Mouse (Mus musculus) T-cell, adult 66 days (primary cell): ENCODE data around the gene Tbc1d16. TPM values are rescaled to one million over a fixed set of nuclear protein-coding genes. Genes with fewer than 3 reads are reported as not detected.

ENCODE experiments used
- total RNA-seq, 2 experiments: library from RNA; stranded (reverse); gene quantifications; 3 replicates in 1 of 2; 4 replicates in 1 of 2; pipeline ENCODE4 v1.2.4; 2023

Gene Tbc1d16
- 1 to 10 TPM; 3.5 to 3.8 TPM for total RNA-seq

DNA sequence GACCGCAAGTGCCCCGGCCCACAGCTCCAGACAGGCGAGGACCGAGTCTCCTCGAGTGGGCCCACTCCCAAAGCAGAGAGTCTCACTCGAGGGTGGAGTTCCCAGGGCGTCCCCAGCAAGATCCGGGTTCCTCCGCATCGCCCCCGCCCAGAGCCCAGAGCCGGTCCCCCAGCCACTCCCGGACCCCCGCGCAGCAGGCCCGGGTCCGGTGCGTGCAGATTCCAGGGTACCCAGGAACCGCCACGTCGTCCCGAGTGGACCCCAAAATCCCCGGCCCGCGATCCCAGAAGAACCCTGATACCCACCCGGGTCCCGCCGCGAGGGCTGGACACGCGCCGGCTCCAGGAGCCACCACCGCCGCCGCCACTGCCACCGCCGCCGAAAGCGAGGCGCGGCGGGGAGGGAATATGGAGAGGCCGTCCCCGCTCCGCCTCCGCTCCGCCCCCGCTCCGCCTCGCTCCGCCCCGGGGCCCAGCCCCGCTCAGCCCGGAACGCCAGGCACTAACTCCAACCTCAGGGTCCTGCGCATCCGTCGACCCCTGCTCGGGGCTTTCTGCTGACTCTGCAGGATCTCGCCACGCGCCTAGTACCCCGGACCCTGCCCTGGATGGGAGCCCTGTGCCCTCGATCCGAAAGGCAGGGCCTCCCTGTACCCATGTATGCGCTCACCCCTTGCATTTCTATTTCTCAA lies at the start of gene Tbc1d16, which contains the start of gene Ccdc40:
TSS of gene Tbc1d16 (minus strand) at position 409 of the 691 bp plus-strand sequence.
TSS of gene Ccdc40 (plus strand) at position 482 of the 691 bp plus-strand sequence.

DNA sequence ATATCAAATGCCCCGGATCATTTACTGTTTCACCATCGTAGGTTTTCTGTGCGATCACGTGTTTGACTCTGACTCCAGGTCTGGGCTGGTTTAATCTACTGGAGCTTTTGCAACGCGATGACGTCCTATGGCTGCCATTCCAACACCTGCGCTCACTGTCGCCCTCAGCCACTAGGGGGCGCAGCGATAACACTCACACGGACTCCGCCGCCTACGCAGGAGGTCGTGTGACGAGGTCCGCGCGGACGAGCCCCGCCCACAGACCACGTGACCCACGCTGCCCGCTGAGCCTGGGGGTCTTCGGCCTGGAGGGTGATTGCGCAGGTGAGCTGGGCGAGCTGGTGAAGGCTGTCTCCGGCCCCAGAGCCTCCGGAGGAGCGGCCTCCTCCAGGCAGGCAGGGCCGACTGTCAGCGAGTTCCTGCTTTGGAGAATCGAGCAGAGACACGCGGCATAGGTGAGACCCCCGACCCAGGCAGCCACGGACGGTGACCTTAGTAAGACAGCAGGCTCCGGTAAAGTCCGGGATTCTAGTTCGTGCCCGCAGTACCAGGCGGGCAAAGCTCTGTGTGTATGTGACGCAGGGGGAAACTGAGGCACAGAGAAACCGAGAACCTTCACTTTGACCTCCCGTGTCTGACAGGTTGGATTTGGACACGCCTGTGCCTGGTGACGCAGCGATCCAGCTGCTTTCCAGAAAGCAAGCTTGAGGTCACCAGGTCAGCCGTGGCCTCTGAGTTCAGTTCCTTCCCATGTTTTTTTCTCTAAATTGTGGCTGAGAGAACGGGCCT lies 39.7 kb upstream of the Tbc1d16 start, which contains the start of gene Gaa:
TSS of gene Gaa (plus strand) at position 120 of the 789 bp plus-strand sequence.

Other genes with a start within 250 kb of the Tbc1d16 start
- not detected for gene Enpp7, start 240.3 kb downstream of the Tbc1d16 start, total RNA-seq
- 1 to 10 TPM; 7.7 to 8.5 TPM for gene Cbx2, start 205.5 kb downstream of the Tbc1d16 start, total RNA-seq
- 10 to 100 TPM; 15.1 to 17.6 TPM for gene Cbx8, start 187.5 kb downstream of the Tbc1d16 start, total RNA-seq
- gene Cbx4, start 142.3 kb downstream of the Tbc1d16 start, total RNA-seq = 100 to 1,000 TPM; 110 to 127 TPM
- gene Ccdc40, start 73 bp upstream of the Tbc1d16 start, total RNA-seq = under 1 TPM in 1 of 2 experiments, not detected in 1; 0.68 TPM
- 10 to 100 TPM; 36.8 to 45.3 TPM for gene Gaa, start 39.4 kb upstream of the Tbc1d16 start, total RNA-seq
- gene Eif4a3, start 71.6 kb upstream of the Tbc1d16 start, total RNA-seq = 100 to 1,000 TPM; 170 to 186 TPM
- not detected for gene Card14, start 79.3 kb upstream of the Tbc1d16 start, total RNA-seq
- 10 to 100 TPM; 20.5 to 23.9 TPM for gene Sgsh, start 127.0 kb upstream of the Tbc1d16 start, total RNA-seq
- gene Slc26a11, start 127.1 kb upstream of the Tbc1d16 start, total RNA-seq = 10 to 100 TPM; 31.6 to 31.7 TPM
- 100 to 1,000 TPM; 129 to 151 TPM for gene Rnf213, start 164.6 kb upstream of the Tbc1d16 start, total RNA-seq